Mouse (Mus musculus) mesoderm, embryonic 11.5 days (tissue): ENCODE measurements at regions not wholly inside any gene's neighbourhood (a gene's known extent, or its start where the extent isn't known, plus 50 kb on each side); places are given as distances from the start of the nearest gene placed in this dataset.

Experiments
- DNase-seq: peaks from one replicate; pipeline ENCODE4 v3.0.0-alpha.2; 2012; ENCODE audit warnings: low read depth, low spot score

- DNase-seq = no peak
Observed at GRCm38 (mm10) chr19:21150241-21150640, 121.8 kb upstream of the Zfand5 start.

DNA sequence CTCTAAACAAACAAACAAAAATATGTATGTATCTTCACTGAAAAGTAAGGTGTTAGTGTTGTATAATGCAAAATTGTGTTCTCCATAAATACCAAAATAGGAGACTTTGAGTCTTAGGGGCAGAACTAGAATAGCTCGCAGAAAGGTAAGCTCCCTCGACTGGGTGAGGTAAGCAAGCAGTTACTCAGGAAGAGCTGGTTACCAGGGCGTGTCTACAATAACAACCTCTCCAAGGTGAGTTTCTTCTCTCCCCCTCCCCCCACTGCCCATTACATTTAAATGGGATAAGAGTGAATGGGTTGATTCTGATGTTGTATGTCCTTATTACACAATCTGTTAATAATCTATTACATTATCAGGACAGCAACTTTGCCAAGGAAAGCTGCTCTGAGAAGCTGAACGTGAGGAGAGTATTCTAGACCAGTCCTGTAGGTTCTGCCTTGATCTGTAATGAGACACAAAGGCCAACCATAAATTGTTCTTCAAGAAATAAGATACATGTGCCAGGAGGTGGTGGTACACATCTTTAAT is 125.2 kb upstream of the Zfand5 start:
- no peak for DNase-seq

DNA sequence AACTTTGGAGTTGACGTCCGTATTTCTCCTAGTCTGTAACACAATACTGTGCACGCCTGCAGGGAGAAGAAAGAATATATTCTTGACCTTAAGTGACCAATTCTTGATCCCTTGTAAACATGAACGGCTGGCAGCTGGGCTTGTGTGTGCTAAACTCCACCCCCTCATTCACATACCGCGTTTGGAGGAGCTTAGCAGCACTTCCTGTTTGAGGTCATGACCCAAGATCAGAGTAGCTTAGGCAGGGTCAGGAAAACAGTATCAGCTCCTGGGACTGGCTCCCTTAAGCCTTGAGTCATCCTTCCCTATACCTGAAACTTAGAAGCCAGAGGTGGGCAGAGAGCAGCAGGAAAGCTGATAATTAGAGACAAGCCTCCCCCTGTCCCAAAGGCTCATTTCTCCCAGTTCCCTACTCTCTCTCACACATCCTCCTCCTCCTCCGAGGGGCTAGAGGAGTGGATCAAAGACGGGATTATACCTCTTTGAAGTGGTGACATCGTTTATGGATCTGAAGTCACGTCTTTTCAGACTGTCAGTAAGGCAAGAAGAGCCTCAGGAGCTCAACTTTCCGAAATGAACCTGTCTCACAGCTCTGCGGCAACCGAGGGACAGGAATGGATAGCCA is 127.3 kb upstream of the Zfand5 start:
- peak; percentile 71 for DNase-seq

DNA sequence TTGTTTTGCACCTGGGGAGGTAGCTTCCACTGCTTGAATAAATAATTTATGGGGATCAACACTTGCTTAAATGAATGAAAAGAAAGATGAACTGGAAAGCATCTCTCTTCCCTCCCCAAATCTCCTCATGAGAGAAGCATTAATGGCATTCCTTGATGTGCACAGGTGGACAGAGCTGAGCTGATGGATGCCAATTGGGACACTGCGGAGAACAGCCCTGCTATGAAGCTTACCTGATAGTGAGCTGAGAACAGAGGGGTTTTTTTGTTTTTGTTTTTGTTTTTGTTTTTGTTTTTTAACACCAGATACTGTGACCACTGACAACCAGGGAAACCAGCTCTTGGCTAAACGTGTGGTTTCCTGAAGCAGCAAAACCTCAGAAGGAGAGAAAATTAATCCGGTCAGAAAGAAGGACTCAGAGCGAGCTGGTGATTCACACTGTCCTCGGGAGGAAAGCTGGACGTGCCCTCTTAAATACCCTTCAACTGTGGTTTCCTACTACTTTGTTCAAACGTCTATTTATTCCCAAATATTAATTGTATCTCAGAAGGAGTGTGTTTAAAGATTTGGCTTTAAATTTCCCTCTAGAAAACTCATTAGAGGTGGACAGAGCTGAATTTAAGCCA is 128.0 kb upstream of the Zfand5 start:
- no peak for DNase-seq

DNA sequence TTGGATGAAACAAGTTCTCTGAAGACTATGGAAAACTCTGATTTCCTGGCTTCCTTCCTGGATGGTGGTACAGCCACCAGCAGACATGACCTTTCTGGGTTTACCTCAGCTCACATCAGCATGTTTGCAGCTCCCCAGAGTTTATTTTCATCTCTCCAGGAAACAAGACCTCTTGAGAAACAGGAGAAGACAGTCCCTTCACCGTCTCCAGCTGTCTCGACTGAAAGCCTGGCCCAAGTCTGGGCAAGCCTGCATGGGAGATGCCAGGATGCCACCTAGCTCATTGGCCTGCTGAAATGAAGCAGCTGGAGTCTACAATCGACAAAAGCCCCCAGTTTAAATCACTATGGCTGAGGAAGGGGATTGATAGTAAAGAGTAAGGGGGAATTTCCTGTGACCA is 131.6 kb upstream of the Zfand5 start:
- no peak for DNase-seq

- DNase-seq = no peak
Observed at GRCm38 (mm10) chr19:21138998-21139495, 133.0 kb upstream of the Zfand5 start.

- no peak for DNase-seq
Observed at GRCm38 (mm10) chr19:21136756-21137155, 135.3 kb upstream of the Zfand5 start.

DNA sequence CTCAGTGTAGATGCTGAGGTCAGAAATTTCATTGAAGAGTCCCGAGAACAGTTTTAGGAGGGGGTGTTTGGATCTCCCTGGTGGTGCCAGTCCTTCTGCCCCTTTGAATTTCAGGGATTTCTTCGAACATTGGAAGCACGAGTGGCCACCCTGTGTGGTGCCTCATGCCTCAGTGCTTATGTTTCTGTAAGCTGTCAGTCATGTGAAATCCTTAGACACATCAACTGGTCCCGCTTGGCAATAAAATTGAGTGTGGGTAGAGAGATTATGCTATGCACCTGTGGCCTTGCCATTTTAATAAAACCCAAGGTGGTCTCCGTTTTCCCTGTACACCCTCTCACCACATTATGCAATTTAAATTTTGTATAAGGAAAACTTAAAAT is 136.1 kb upstream of the Zfand5 start:
- DNase-seq = no peak

GRCm38 (mm10) chr19:21135297-21135997 is 136.6 kb upstream of the Zfand5 start:
- peak; percentile 18 for DNase-seq

GRCm38 (mm10) chr19:21129653-21130052 is 142.4 kb upstream of the Zfand5 start:
- no peak for DNase-seq

DNA sequence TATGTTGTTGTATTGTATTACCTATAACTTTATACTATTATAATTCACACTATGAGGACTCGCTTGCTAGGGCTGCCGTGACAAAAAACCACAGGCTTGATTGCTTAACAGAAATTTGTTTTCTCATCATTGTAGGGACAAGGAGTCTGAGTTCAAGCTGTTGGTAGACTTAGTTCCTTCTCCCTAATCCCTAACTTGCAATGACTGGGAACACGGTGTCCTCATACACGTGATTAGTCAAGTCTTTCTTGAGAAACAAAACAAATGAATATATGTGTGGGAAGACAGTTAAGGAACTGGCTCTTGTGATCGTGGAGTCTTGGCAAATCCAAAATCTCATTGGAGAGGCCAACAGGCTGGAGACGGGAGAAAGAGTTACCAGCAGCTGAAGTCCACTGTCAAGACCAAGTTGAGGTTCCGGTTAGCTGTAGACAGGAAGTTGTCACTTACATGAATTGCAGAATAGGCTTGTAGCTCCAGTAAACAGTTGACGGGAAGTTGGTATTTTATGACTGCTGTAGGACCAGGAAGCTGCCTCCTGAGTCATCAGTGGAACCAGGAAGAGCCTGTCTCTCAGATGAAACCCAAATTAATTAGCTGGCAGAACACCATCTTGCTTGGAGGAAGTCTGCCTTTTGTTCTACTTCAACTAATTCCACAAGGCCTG is 144.9 kb upstream of the Zfand5 start:
- no peak for DNase-seq

- DNase-seq = no peak
Observed at GRCm38 (mm10) chr19:21126670-21127069, 145.4 kb upstream of the Zfand5 start.

DNA sequence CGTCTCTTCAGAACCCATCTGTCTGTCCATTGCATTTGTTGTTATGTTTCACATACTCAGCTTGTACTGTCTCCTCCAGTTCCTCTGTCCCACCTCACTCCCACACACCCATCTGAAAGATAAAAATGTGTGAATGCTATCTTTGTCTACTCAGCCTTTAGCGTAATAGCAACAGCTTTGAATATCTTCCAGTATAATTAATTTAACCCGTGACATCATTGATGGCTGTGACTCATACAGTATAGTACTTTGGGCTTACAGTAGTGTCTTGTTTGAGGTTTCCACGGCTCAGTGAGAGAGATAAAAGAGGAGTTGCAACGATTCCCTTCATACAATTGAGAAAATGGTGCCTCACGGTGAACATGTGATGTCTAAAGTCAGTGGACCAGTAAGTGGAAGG is 152.6 kb upstream of the Zfand5 start:
- DNase-seq = no peak

- DNase-seq = no peak
Observed at GRCm38 (mm10) chr19:21118782-21119181, 153.3 kb upstream of the Zfand5 start.

DNA sequence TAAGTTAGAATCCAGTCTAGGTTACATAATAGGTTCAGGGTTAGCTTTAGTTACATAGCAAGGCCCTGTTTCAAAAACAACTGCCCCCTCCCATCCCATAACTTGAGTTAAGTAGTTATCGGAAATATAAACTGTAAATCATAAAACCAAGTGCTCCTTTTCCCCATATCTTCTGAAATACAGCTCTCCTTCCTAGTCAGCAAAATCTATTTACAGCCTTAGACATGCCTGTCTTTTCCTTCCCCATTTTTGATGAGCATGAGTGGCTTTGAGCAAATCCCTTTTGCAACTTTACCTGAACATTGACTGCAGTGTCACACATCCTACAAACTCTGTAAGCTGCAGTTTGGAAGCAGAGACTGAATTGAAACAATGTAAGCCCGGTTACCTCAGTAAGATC is 156.4 kb upstream of the Zfand5 start:
- DNase-seq = no peak

GRCm38 (mm10) chr19:21111836-21112235 is 157.8 kb upstream of the Tmc1 start:
- no peak for DNase-seq

GRCm38 (mm10) chr19:21108311-21108710 is 154.3 kb upstream of the Tmc1 start:
- DNase-seq = no peak

- DNase-seq = no peak
Observed at GRCm38 (mm10) chr19:21107741-21108140, 153.7 kb upstream of the Tmc1 start.

- DNase-seq = no peak
Observed at GRCm38 (mm10) chr19:21107275-21107674, 153.3 kb upstream of the Tmc1 start.

DNA sequence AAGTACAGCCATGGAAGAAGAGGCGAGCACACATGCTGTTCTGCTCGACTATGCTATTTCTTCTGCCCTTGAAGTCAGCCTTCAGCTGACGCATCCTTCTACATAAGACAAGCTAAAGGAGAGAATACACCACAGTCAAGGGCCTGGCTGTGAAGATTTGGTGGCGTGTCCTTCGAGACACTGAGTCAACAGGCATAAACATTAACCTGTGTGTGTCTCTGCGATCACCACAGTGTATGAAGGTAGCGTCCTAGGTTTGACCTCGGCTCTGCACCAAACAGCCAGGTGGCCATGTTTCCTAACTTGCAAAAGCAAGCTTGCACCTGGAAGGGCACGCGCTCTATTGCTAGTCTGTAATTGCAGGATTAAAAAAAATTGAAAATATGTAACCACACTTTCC is 152.8 kb upstream of the Tmc1 start:
- no peak for DNase-seq

GRCm38 (mm10) chr19:21106241-21106669 is 152.3 kb upstream of the Tmc1 start:
- no peak for DNase-seq

DNA sequence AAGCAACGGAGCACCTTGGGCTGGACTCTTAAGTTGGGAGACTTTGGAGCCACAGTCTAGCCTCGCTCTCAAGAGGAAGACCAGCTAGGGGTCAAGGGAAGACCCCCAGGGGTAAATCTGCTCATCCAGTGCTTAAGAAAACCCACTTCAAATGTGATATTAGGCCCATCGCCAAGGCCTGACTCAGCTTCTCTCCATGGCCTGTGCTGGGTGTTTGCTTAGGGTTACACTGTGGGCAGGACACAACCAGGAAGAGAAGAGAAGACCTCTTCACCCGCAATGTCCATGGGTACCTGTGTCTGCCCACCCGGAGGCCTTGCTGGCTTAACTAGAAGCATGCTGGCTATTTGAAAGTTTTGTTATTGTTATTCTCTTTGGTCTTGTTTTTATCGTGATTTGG is 151.0 kb upstream of the Tmc1 start:
- DNase-seq = no peak
